Mouse (Mus musculus): ENCODE measurements at regions not wholly inside any gene's neighbourhood (a gene's known extent, or its start where the extent isn't known, plus 50 kb on each side); places are given as distances from the start of the nearest gene placed in this dataset.

GRCm38 (mm10) chr12:29236496-29236895 is 291.7 kb upstream of the Myt1l start:
- no peak for ATAC-seq (ENCODE audit: low FRiP score)
- 93% methylated on average over 2 of the region's 2 CpGs for WGBS
- Histone ChIP-seq H3K9ac (replicated peaks; ENCODE audit: low read length, poor library complexity, severe bottlenecking) (no peak overlapping the region), H3K4me3 (ENCODE audit: low read depth, low read length) (no peak overlapping the region), H3K4me1 (ENCODE audit: insufficient read depth, low read length) (peaks cover 27% of the 10 kb centered on the region), H3K27ac (ENCODE audit: low read depth, low read length) (no peak overlapping the region), H3K27me3 (ENCODE audit: insufficient read depth, low read length) (no peaks in the 10 kb centered on the region), H3K36me3 (ENCODE audit: insufficient read depth, low read length) (no peaks in the 10 kb centered on the region), H3K9me3 (ENCODE audit: low read length) (no peaks in the 10 kb centered on the region), H3K4me2 (ENCODE audit: low read depth, low read length, poor library complexity, severe bottlenecking) (no peak overlapping the region)
- TF ChIP-seq CTCF (IDR thresholded peaks at IDR 0.05): no peak
- no peak for DNase-seq (ENCODE audit: low spot score)

GRCm38 (mm10) chr12:29237516-29237915 is 290.7 kb upstream of the Myt1l start:
- Histone ChIP-seq H3K9ac (replicated peaks; ENCODE audit: low read length, poor library complexity, severe bottlenecking) (no peak overlapping the region), H3K4me1 (ENCODE audit: insufficient read depth, low read length) (peaks cover 24% of the 10 kb centered on the region)
- TF ChIP-seq CTCF (IDR thresholded peaks at IDR 0.05): no peak

DNA sequence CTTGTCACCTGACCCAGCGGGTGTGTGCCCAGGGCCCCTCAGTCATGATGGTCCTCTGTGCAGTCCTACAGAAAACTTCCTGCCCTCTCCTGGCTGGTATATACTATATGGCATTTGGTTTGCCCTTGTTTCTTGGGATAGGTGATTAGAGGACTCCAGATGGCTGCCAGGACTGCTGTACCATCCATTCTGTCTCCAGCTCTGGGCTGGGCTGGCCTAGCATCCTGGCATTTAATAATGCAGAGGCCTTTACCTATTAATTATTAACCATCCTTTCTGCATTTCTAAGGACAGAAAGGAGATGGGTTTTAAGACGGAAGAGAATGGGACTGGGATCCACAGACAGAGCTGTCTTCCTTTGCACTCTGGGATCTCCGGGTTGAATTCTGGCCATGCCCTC is 288.7 kb upstream of the Myt1l start:
- Histone ChIP-seq H3K9ac (replicated peaks; ENCODE audit: low read length, poor library complexity, severe bottlenecking) (no peak overlapping the region), H3K9me3 (ENCODE audit: low read length) (no peaks in the 10 kb centered on the region), H3K27me3 (ENCODE audit: insufficient read depth, low read length) (no peaks in the 10 kb centered on the region), H3K4me3 (ENCODE audit: low read depth, low read length) (no peak overlapping the region), H3K4me2 (ENCODE audit: low read depth, low read length, poor library complexity, severe bottlenecking) (no peak overlapping the region), H3K4me1 (ENCODE audit: insufficient read depth, low read length) (peaks cover 16% of the 10 kb centered on the region), H3K36me3 (ENCODE audit: insufficient read depth, low read length) (no peaks in the 10 kb centered on the region), H3K27ac (ENCODE audit: low read depth, low read length) (peak overlapping the region; percentile 74)
- ATAC-seq (ENCODE audit: low FRiP score): peak; percentile 43; the same call in 1 of the 2 replicates
- TF ChIP-seq CTCF (IDR thresholded peaks at IDR 0.05): no peak
- DNase-seq (ENCODE audit: low spot score): no peak
- WGBS: 62% methylated on average over 3 of the region's 3 CpGs

More at GRCm38 (mm10) chr12:29237516-29237915, 290.7 kb upstream of the Myt1l start:
- Histone ChIP-seq H3K27ac (ENCODE audit: low read depth, low read length) (no peak overlapping the region), H3K27me3 (ENCODE audit: insufficient read depth, low read length) (no peaks in the 10 kb centered on the region), H3K4me2 (ENCODE audit: low read depth, low read length, poor library complexity, severe bottlenecking) (no peak overlapping the region), H3K36me3 (ENCODE audit: insufficient read depth, low read length) (no peaks in the 10 kb centered on the region), H3K9me3 (ENCODE audit: low read length) (no peaks in the 10 kb centered on the region), H3K4me3 (ENCODE audit: low read depth, low read length) (no peak overlapping the region)
- ATAC-seq (ENCODE audit: low FRiP score) (no peak), DNase-seq (ENCODE audit: low spot score) (no peak)
- WGBS: 35% methylated on average over 5 of the region's 5 CpGs

GRCm38 (mm10) chr12:29239975-29240374 is 288.2 kb upstream of the Myt1l start:
- Histone ChIP-seq H3K4me3 (ENCODE audit: low read depth, low read length) (no peak overlapping the region), H3K4me2 (ENCODE audit: low read depth, low read length, poor library complexity, severe bottlenecking) (no peak overlapping the region), H3K27me3 (ENCODE audit: insufficient read depth, low read length) (no peaks in the 10 kb centered on the region), H3K27ac (ENCODE audit: low read depth, low read length) (peak overlapping the region; percentile 74), H3K4me1 (ENCODE audit: insufficient read depth, low read length) (peaks cover 16% of the 10 kb centered on the region), H3K36me3 (ENCODE audit: insufficient read depth, low read length) (no peaks in the 10 kb centered on the region), H3K9me3 (ENCODE audit: low read length) (no peaks in the 10 kb centered on the region), H3K9ac (replicated peaks; ENCODE audit: low read length, poor library complexity, severe bottlenecking) (no peak overlapping the region)
- DNase-seq (ENCODE audit: low spot score) (peak; percentile 83), ATAC-seq (ENCODE audit: low FRiP score) (peak; percentile 82)
- TF ChIP-seq CTCF (IDR thresholded peaks at IDR 0.05): no peak
- 24% methylated on average over 5 of the region's 5 CpGs for WGBS

- H3K4me2 ChIP-seq (ENCODE audit: low read depth, low read length, poor library complexity, severe bottlenecking): no peak overlapping the region
- peaks cover 16% of the 10 kb centered on the region for H3K4me1 ChIP-seq (ENCODE audit: insufficient read depth, low read length)
- H3K27me3 ChIP-seq (ENCODE audit: insufficient read depth, low read length): no peaks in the 10 kb centered on the region
- H3K4me3 ChIP-seq (ENCODE audit: low read depth, low read length): no peak overlapping the region
- WGBS: 68% methylated on average over 5 of the region's 5 CpGs
- H3K9ac ChIP-seq (replicated peaks; ENCODE audit: low read length, poor library complexity, severe bottlenecking): no peak overlapping the region
- DNase-seq (ENCODE audit: low spot score) (no peak), ATAC-seq (ENCODE audit: low FRiP score) (no peak)
- no peak for TF ChIP-seq CTCF (IDR thresholded peaks at IDR 0.05)
- H3K9me3 ChIP-seq (ENCODE audit: low read length): no peaks in the 10 kb centered on the region
- H3K36me3 ChIP-seq (ENCODE audit: insufficient read depth, low read length): no peaks in the 10 kb centered on the region
- no peak overlapping the region for H3K27ac ChIP-seq (ENCODE audit: low read depth, low read length)
Measured at GRCm38 (mm10) chr12:29243087-29243486, 285.1 kb upstream of the Myt1l start.

- no peaks in the 10 kb centered on the region for H3K36me3 ChIP-seq (ENCODE audit: insufficient read depth, low read length)
- H3K4me3 ChIP-seq (ENCODE audit: low read depth, low read length): no peak overlapping the region
- H3K27ac ChIP-seq (ENCODE audit: low read depth, low read length): no peak overlapping the region
- no peak for DNase-seq (ENCODE audit: low spot score)
- no peak overlapping the region for H3K9ac ChIP-seq (replicated peaks; ENCODE audit: low read length, poor library complexity, severe bottlenecking)
- no peak overlapping the region for H3K4me2 ChIP-seq (ENCODE audit: low read depth, low read length, poor library complexity, severe bottlenecking)
- WGBS: 37% methylated on average over 3 of the region's 3 CpGs
- TF ChIP-seq CTCF (IDR thresholded peaks at IDR 0.05): no peak
- no peaks in the 10 kb centered on the region for H3K27me3 ChIP-seq (ENCODE audit: insufficient read depth, low read length)
- ATAC-seq (ENCODE audit: low FRiP score): no peak
- H3K4me1 ChIP-seq (ENCODE audit: insufficient read depth, low read length): peaks cover 5% of the 10 kb centered on the region
- no peaks in the 10 kb centered on the region for H3K9me3 ChIP-seq (ENCODE audit: low read length)
Measured at GRCm38 (mm10) chr12:29246041-29246440, 282.1 kb upstream of the Myt1l start.

Measured in midbrain, postnatal 0 days (tissue).